Mouse (Mus musculus) testis, postnatal 10 days (tissue): ENCODE data around the gene Nr4a3.

Experiments
- DNase-seq: peaks from one replicate; pipeline ENCODE4 v3.0.0; 2021; ENCODE audit warnings: low spot score

Gene Nr4a3

DNA sequence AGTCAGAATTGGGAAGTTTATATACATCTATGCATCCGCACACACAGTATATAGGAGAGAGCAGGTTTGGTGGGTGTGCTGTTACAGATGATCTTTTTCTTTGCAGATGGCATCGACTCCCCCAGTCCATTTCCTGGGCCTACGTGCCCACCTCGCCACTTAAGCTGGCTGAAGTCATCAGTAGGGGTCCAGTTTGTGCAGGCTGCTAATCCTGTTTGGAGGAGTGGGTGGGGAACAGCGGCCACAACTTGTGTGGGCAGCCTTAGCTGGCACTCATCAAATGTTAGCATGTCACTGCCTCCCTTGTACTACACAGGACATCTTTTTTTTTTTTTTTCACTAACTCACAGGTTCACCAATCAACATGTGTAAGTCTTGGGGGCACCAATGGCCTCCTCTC is 5.5 kb downstream of the Nr4a3 start:
- DNase-seq = no peak

DNA sequence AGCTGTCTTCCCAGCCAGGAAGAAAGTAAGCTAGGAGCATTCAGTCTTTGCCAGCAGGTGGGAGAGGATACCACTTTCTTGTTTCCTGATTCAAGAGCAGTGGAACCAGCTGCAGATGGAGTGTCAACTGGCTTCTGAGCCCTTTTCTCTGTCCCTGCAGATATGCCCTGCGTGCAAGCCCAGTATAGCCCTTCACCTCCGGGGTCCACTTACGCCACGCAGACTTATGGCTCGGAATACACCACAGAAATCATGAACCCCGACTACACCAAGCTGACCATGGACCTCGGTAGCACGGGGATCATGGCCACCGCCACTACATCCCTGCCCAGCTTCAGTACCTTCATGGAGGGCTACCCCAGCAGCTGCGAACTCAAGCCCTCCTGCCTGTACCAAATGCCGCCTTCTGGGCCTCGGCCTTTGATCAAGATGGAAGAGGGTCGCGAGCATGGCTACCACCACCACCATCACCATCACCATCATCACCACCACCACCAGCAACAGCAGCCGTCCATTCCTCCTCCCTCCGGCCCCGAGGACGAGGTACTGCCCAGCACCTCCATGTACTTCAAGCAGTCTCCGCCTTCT is 6.2 kb downstream of the Nr4a3 start:
- no peak for DNase-seq

DNA sequence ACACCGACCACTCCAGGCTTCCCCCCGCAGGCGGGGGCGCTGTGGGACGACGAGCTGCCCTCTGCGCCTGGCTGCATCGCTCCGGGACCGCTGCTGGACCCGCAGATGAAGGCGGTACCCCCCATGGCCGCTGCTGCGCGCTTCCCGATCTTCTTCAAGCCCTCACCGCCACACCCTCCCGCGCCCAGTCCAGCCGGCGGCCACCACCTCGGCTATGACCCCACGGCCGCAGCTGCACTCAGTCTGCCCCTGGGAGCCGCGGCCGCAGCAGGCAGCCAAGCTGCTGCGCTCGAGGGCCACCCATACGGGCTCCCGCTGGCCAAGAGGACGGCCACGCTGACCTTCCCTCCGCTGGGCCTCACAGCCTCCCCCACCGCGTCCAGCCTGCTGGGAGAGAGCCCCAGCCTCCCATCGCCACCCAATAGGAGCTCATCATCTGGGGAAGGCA is 6.7 kb downstream of the Nr4a3 start:
- peak; percentile 47 for DNase-seq

DNA sequence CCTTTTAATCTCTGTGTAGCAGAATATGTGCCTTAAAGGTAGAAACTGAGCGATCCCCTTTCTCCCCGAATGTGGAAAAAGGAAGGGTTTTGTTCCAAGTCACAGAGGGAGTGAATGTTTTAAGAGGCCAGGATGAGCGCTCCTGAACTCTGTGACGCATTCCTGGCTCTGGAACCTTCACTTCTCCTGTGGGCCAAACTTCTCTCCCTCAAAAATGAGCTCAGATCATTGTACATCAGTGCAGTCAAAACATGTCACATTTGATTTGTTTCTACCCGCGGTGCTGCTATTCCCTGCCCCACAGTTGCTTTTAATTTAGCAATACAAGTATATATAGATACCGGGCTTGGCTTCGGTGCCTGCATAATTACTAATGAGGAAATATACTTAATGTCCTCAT is 16.8 kb downstream of the Nr4a3 start:
- DNase-seq = no peak

DNA sequence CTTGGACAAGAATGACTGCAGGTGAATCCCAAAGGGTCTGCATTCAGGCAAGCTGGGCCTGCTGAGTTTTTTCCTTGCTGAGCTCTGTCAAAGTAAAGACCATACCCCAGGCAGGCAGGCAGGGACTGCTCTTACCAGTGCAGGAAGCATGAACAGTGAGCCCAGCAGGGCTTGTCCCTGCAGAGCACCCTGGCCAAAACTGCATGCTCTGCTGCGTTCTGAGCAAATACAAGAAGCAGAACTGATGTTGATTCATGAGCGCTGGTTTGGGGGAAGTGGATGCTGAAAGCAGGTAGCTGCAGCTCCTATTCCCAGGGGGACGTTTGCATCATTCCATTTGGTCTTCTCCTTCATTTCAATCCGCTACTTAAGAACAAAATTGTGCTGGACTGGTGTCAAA is 19.4 kb downstream of the Nr4a3 start:
- no peak for DNase-seq

DNA sequence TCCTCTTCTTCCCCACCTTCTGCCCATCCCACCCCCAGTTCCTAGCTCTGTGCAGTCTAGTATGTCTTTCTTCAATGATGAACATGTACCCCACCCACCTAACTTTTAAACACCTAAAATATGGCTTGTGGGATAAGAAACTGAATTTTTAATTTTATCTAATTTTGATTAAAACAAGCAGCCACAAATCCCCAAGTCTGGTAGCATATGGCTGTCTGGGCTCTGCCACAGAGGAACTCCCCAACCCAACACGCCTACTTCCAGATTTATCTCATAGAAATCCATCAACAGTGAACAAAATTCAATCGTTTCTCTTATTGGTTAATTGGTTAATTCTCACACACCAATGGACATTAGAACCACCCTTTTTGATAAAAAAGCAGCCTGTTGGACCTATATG is 21.7 kb downstream of the Nr4a3 start:
- no peak for DNase-seq

DNA sequence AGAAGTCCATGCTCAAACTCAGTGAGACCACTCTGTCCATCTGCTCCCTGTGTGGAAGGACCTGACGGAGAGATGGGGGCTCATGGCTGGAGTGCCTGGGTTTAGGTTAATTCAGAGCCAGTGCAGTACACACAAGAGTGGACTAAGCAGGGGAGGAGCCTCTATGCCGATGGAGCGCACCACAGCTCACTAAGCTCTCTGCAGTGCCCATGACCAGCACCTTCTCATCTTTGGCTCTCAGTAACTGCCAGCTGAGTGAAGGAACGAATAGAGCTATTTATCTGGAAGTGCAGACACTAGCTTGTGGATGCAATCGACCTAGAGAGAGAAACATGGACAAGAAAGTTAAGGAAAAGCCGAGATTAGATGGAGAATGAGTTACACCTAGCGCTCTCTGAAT is 24.2 kb downstream of the Nr4a3 start:
- DNase-seq = no peak

DNA sequence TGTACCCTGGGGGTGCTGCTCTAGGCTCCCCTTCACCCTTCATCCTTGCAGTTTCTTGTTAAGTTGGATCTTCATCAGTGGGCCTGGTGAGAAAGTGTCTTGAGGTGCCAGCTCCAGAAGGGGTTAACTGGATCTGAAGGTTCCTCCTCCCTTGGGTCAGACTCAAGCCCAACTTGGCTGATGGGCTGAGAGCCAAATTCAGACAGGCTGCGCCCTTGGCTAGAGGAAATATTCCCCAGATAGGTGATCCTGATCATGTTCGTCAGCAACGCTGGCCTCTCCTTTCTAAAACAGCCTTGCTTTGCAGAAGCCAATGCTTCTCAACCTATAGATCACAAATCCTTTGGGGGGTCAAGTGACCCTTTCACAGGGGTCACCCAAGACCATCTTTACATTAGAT is 27.1 kb downstream of the Nr4a3 start:
- DNase-seq = no peak

DNA sequence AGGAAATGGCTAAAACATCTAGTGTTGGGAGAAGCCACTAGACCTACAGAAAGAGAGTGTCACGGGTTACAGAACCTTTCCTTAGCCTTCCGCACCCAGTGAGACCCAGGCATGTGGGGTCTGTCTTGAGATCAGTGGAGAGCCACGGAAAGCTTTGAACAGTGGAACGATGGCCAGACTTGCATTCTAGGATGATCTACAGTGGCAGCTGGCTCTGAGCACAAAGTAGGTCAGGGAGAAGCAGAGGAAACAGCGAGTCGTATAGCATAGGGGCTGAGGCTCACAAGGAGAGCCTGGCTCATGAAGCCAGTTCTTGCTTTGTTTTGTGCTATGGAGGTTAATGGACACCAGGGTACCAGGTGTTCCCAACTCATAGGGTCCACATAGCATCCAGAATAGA is 28.4 kb downstream of the Nr4a3 start:
- DNase-seq = no peak

DNA sequence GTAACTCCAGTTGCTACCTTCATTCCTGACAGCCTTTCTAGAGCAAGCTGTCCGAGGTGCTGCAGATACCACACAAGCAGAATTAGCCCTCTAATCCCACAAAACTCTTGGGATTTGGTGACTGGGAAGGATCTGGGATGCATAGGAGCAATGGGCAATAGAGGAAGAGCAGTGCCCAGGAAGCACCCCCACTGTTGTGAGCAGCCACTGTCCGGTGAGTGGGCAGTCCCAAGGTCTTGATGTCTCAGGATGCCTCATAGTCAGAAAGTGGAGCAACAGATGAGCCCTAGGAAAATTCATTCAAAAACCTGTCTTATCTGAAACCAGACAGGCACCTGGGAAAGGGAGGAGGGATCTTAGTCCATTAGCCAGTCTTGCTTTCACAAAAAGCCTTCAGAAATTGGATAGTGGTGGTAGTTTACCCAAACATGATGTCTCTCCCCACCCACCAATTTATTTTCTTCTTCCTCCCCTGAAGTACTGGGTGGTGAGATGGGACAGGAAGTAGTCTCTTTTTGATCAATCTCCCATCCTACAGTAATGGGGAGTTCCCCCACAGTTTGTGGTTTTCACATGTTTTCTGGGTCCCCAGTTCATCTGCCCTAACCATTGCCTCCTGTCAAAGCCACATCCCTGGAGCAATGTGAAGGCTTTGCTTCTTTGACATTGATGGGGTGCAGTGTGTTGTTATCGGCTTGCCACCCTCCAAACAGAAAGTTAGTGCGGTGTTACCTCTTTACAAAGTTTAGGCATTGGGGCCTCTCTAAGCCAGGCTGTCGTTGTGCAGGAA is 29.7 kb downstream of the Nr4a3 start:
- no peak for DNase-seq

DNA sequence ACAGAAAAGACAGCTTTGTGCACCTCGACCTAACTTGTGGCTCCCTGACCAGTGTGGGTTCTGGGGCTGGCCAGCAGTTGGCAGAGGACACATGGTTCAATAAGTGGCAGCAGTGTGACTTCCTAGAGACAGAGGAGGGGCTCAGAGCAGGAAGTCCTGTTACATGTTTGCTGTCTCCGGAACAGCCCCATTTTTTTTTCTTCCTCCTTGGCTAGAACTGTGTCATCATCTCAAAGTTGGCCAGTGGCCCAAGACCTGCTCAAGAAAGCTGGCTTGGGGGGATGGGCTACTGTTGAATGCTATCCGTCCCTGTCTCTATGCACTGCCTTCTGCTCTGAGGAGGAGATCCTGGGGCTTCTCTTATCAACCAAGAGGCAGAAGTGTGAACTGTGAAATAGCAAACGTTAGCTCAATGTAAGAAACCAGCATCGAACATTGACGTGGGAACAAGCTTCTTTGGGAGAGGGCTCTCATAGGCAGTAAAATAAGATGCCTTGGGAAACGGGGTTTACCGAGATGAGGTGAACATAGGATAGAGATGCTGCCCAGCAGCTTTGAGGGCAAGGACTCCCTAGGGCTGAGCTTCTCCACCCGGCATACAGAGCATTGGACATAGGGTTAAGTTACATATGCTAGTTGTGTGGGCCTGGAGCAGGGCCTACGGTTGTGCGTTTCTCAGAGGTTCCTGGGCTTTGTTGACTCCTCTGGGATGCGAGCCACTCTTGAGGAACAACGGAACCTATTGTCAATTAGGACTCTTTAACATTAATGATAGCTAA is 31.9 kb downstream of the Nr4a3 start:
- DNase-seq = no peak

DNA sequence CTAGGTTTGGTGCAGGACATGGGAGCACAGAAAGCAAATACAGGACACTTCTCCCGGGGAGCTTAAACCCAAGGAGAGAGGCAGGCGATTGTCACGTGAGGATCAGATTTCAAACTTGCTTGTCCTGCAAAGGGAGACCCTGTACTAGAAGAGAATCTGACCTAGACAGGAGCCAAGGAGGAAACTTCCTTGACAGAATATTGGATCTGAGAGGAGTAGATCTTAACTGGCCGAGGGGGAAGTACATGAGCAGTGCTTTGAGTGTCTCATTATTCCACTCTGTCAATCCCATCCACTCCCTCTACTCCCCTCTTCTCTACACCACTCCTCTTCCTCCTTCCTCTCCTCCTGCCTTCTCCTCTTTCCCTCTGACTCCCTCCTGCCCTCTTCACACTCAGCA is 33.3 kb downstream of the Nr4a3 start:
- DNase-seq = no peak

DNA sequence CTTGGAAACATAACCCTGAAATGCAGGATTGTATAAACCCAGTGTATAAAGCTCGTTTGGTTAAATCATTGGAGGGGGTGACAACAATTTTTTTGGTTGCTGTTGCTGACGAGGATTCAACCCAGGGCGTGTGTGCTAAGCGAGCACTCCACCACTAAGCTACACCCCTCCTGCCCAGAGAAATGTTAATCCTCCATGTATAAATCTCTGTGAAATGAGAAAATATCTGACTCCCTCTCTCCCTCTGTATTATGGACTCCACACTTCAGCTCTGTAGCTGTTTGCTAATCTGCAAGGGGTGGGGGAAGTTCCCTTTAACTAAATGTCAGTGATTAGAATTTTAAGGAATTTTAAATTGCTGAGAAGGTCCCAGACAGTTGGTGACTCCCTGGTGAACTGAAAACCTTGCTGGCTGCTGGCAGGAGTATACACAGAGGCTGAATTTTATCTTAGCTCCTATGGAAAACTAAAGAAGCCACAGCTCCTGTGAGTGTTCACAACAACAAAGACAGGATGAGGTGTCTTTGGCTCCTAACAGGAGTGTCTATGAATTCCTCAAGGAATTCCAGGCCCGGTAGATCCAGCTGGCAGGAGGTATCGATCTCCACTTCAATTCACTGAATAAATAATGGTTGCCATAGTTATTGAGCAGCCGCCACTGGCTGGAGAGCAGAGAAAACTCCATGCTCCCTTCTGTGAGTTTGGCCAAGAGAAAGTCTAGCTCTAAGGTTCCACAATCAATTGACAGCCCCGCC is 34.5 kb downstream of the Nr4a3 start:
- DNase-seq = no peak

DNA sequence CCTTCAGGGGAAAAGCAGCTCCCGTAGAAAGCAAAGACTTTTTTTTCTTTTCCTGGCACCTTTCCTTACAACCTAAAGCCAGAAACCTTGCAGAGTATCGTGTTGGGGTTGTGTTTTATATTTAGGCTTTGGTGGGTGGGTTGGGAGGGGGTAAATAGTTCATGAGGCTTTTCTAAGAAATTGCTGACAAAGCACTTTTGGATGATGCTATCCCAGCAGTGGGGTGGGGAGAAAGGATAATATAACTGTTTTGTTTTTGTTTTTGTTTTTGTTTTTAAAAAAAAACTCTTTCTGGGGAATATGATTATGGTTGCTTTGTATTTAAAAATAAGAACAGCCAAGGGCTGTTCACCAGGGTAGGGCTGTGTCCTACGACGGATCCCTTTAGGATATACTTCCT is 38.5 kb downstream of the Nr4a3 start:
- no peak for DNase-seq

DNA sequence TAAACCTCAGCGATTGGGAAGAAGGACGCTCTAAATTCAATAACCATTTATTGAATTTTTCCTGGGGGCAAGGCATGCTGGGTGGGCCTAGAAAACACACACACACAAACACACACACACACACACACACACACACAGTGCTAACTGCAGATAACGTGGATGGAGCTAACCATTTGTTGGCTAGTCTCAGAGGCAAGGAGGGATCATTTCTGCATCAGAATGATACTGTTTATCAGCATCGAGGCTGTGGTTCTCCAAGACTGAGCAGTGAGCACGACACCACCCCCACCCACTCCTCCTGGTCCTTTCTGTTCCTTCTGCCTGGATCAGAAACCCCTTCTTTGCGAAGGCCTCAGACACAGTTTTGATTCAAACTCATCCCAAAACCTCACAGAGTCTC is 41.7 kb downstream of the Nr4a3 start:
- DNase-seq = no peak

DNA sequence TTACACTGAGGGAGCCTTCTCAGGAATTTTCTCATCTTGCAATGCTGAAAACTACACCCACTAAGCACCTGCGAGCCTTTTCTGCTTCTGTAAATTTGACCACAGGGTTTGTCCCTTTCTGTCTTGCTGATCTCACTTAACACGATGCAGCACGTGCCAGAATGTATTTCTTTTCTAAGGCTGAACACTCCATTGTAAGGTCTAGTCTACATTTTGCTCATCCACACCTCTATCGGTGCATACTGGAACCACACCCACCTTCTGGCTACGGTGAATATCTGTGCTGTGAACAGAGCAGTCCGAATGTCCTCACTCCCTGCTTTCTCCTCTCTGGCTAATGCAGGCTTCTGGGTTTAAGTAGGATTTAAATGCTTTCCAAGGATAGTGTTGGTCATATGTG is 42.5 kb downstream of the Nr4a3 start:
- no peak for DNase-seq

DNA sequence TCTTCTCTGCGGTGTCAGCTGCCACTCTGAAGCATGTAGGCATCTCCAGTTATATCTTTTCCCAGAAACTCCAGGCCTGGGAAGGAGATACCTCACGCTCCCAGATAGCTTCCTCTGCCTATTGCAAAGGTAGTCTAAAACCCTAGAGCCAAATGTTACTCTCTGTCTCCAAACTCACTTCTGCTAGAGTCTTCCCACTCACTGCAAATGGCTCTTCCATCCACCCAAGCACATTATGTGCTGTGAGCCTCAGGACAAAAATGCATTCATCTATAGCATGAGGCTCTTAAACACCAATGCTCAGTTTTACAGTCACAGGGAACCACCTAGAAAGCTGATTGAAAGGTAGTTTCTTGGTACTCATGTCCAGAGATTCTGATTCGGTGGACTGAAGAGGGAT is 48.3 kb downstream of the Nr4a3 start:
- DNase-seq = no peak

DNA sequence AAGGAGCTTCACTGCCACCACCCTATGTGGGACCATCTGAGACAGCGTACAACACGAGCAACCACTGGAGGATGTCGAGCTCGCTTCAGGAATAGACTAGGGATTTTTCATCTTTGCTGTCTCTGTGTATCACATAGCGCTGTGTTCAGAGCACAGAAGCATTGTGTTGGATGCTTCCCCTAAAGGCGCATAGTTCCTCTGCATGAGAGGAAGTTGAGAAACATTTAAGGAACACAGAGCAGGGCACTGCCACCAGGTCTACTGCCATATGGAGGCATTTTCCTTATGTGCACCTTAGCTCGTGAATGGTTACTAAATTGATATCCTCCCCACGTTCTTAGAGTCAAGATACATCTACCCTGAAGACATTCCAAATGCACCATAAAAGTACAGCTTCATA is 55.3 kb downstream of the Nr4a3 start:
- DNase-seq = no peak

DNA sequence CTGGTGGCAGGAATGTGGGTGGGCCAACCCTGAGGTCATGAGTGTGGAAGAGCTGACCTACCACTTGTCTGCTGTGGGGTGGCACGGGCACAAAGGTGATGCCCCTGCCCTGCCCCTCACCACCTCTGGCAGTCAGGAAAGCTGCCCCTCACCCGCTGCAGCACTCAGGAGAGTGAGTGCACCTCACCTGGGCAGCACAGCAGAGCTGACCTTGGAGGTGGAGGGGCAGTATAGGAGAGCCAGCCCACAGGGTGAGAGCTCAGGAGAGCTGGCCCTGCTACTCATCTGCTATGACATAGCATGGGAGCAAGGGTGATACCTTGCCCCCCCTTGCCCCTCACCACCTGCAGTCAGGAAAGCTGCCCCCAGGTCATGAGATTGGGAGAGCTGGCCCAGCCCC is 57.0 kb downstream of the Nr4a3 start:
- DNase-seq = no peak

DNA sequence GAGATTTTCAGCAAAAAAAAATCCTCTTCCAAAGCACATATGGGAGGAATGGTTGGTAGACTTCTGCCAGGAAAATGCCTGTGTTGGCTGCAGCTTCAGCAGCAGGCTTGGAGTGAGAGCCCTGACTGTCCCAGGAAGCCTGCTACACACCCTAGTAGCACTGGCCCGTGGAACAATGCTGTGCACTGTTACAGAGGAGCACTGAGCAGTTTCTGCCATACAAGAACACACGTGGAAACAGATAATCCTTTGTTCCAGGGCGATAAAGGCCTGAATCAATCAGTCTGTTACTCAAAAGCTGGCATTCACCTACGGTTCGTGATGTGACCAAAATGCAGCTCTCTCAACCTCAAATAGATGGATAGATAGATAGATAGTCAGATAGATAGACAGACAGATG is 60.4 kb downstream of the Nr4a3 start:
- no peak for DNase-seq

DNA sequence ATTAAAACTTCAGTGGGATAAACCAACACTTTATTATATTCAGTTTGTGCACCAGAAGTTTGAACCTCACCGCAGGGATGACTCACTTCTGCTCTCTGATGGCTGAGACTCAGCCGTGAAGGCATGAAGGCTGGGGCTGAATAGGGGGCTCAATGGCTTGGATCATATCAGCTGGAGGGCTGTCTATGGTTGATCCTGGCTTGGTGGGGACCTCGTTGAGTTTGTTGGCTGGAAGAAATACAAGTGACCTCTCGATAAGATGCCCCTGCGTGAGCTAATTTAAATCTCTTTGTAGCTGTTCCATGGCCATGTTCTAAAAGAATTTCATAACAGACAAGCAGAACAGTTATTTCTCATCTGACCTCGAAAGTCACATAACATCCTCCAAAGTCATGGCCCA is 62.1 kb downstream of the Nr4a3 start:
- DNase-seq = no peak

DNA sequence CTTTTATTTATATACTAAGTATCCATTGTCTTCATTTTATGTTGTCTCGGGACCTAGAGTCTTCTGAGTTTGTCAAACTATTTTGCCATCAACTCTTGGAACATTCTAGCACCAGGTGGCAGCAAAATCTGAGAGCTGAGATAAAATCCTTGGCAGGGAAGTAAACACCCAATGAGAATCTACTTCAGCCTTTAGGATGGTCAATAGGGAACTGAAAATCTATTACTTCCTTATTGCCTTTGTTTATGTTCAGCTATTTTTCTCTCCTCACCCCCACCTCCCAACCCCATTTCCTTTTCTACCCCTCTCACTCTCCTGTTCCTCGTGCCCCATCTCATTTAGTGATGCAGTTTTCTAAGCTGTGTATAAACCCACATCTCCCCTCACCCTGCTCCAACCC is 63.6 kb downstream of the Nr4a3 start:
- DNase-seq = no peak

DNA sequence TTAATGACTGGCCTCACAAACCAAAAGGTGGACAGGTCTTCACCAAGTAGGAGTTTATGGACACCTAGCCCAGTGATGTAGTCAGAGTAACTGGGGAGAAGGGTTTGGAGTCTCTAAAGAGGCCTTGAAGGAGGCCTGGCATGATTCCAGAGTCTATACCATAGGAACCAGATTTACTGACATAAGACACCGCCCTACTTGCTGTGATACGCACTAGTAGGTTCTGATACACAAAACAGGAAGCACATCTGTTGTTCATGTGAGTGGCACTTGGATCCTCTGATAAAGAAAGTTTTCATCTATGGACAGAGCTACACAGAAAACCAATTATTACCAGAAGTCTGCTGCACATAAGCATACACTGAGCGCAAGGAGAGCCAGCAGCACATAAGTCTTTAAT is 65.4 kb downstream of the Nr4a3 start:
- no peak for DNase-seq
